Mouse (Mus musculus): Measurements from ENCODE around the gene Dpysl5. TPM values are rescaled to one million over a fixed set of nuclear protein-coding genes. Genes with fewer than 3 reads are reported as not detected.

The Dpysl5 gene
- polyA plus RNA-seq, 1 experiment from 2014 or later, result 240 TPM

DNA sequence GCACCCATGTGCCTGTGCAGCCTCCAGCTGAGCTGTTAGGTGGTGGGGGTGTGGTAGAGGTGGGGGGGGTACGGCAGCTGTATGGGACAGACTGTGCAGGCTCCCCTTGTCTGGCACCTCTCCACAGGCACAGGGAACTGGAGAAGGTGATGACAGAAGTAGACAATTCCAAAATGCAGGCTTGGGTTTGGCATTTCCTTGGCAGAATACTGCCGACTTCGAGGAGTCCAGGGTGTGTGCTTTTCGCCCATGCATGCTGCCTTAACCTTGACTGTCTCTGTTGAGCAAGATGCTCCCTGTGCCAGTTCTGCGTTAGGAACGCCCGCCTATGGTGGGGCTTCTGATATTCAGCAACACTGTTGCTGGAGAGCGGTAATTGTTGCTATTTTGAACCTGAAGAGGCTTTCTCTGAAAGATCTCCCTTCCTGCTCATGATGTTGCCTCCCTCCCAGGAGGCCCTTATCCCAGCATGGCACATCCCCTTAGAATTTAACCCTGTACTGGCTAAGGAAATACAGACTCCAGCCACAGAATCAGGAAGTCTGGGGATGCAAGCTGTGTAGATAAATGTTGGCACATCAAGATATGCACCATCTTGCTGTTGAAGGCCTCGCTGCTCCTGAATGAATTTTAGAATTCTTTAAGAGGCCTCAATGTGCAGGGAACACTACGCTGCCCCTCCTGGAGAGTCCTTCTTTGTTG lies 26.9 kb downstream of the Dpysl5 start:
- WGBS, result 41% methylated on average over 10 of the region's 10 CpGs
- H3K9ac ChIP-seq (replicated peaks; ENCODE audit: low read length), result peak overlapping the region; percentile 20; the same call in 1 of the 2 replicates
- H3K4me2 ChIP-seq (ENCODE audit: low read length), result peak overlapping the region; percentile 17; the same call in 1 of the 2 replicates
- no peak overlapping the region for H3K4me3 ChIP-seq (replicated peaks; ENCODE audit: low read depth, low read length)
- ATAC-seq (ENCODE audit: low FRiP score, low TSS enrichment) (no peak), DNase-seq (peak; percentile 26)
- H3K4me1 ChIP-seq (ENCODE audit: control insufficient read depth, insufficient read depth, low read length), result peaks cover 27% of the 10 kb centered on the region
- H3K36me3 ChIP-seq (ENCODE audit: control insufficient read depth, insufficient read depth, low read length), result peaks cover 23% of the 10 kb centered on the region
- H3K9me3 ChIP-seq (ENCODE audit: control insufficient read depth, low read length), result no peaks in the 10 kb centered on the region
- H3K27me3 ChIP-seq (ENCODE audit: control insufficient read depth, insufficient read depth, low read length), result no peaks in the 10 kb centered on the region
- peak overlapping the region; percentile 56 for H3K27ac ChIP-seq (replicated peaks; ENCODE audit: low read depth, low read length)

GRCm38 (mm10) chr5:30739595-30739994 lies 28.2 kb downstream of the Dpysl5 start:
- Histone ChIP-seq H3K9me3 (ENCODE audit: control insufficient read depth, low read length) (no peaks in the 10 kb centered on the region), H3K27ac (replicated peaks; ENCODE audit: low read depth, low read length) (no peak overlapping the region), H3K9ac (replicated peaks; ENCODE audit: low read length) (no peak overlapping the region), H3K4me1 (ENCODE audit: control insufficient read depth, insufficient read depth, low read length) (peaks cover 27% of the 10 kb centered on the region), H3K4me3 (replicated peaks; ENCODE audit: low read depth, low read length) (no peak overlapping the region), H3K36me3 (ENCODE audit: control insufficient read depth, insufficient read depth, low read length) (peaks cover 34% of the 10 kb centered on the region), H3K27me3 (ENCODE audit: control insufficient read depth, insufficient read depth, low read length) (no peaks in the 10 kb centered on the region), H3K4me2 (ENCODE audit: low read length) (no peak overlapping the region)
- ATAC-seq (ENCODE audit: low FRiP score, low TSS enrichment) (no peak), DNase-seq (no peak)
- WGBS, result 63% methylated on average over 8 of the region's 8 CpGs

DNA sequence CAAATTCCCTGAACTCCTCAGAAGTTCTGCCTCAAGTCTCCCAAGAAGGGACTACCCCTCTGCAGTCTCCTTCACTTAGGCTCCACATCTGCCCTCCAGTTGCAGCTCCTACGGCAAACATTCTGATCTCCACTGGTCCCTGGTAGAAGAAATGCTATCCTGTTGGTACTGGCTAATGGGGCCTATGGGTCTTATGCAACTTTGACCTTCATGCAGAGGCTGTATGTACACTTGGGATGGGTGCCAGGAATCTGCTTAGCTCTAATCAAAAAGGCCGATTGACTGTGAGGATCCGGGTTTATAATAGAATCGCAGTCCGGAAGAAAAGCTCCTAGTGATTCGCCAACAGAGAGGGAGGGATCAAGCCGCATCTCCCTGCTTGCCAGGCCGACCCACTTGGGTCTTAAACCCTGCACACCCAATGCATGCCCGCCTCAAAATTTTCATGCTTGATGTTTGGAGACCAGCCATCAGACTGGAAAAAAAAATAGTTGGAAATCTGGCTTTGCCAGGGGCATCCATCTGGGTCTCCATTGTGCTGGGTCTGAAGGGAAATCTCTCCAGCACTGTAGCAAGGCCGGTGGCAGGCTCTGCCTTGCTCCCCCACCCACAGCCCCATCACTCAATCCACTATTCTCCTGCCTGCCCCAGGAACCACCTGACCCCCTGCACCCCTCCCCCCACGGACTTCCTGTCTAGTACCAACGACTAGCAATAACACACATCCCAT lies 38.4 kb downstream of the Dpysl5 start:
- no peak overlapping the region for H3K4me2 ChIP-seq (ENCODE audit: low read length)
- no peaks in the 10 kb centered on the region for H3K9me3 ChIP-seq (ENCODE audit: control insufficient read depth, low read length)
- DNase-seq (peak; percentile 60), ATAC-seq (ENCODE audit: low FRiP score, low TSS enrichment) (peak; percentile 64)
- H3K4me3 ChIP-seq (replicated peaks; ENCODE audit: low read depth, low read length), result no peak overlapping the region
- WGBS, result 56% methylated on average over 12 of the region's 12 CpGs
- no peaks in the 10 kb centered on the region for H3K27me3 ChIP-seq (ENCODE audit: control insufficient read depth, insufficient read depth, low read length)
- peaks cover 8% of the 10 kb centered on the region for H3K4me1 ChIP-seq (ENCODE audit: control insufficient read depth, insufficient read depth, low read length)
- peaks cover 92% of the 10 kb centered on the region for H3K36me3 ChIP-seq (ENCODE audit: control insufficient read depth, insufficient read depth, low read length)
- no peak overlapping the region for H3K9ac ChIP-seq (replicated peaks; ENCODE audit: low read length)
- H3K27ac ChIP-seq (replicated peaks; ENCODE audit: low read depth, low read length), result peak overlapping the region; percentile 41

DNA sequence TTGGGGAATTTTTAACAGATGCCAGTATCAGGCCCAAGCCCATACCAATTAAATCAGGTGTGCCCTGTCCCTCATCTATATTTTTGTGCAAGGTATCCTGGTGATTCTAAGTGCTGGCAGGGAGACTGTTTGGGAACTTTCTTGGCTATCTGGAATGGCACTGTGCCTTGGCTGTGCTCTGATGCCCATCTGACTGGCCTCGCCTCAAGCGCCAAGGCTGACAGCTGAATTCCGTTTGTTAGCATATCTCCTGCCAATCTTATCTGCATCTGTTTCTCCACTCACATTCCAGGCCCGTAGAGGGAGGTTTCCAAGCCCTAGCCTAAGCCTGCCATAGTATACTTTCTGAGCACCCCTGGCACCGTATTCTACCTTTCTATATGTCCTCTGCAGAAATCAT lies 39.7 kb downstream of the Dpysl5 start:
- Histone ChIP-seq H3K36me3 (ENCODE audit: control insufficient read depth, insufficient read depth, low read length) (peaks cover 88% of the 10 kb centered on the region), H3K27ac (replicated peaks; ENCODE audit: low read depth, low read length) (no peak overlapping the region)

DNA sequence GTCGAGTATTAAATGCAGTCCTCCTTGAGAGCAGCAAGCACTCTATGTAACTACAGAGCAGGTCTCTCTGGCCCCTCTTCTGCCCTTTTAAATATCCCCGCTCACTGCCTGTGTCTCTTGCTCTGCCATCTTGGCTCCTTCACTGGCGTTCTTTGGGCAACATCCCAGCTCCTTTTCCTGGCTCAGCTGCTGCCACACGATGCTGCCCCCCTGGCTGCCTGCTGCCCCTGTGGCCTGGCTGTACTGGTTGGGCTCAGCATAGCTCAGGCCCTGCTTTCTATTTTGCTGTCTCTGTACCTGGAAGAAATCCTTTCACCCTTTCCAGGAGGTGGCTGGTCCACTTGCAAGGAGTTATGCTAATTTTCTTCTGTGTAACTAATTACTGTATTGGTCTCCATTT lies 41.8 kb downstream of the Dpysl5 start:
- Histone ChIP-seq H3K9me3 (ENCODE audit: control insufficient read depth, low read length) (no peaks in the 10 kb centered on the region), H3K4me2 (ENCODE audit: low read length) (no peak overlapping the region), H3K27ac (replicated peaks; ENCODE audit: low read depth, low read length) (no peak overlapping the region), H3K36me3 (ENCODE audit: control insufficient read depth, insufficient read depth, low read length) (peaks cover 83% of the 10 kb centered on the region), H3K27me3 (ENCODE audit: control insufficient read depth, insufficient read depth, low read length) (no peaks in the 10 kb centered on the region), H3K4me3 (replicated peaks; ENCODE audit: low read depth, low read length) (no peak overlapping the region), H3K4me1 (ENCODE audit: control insufficient read depth, insufficient read depth, low read length) (peaks cover 8% of the 10 kb centered on the region), H3K9ac (replicated peaks; ENCODE audit: low read length) (no peak overlapping the region)
- WGBS, result 90% methylated on average over 4 of the region's 4 CpGs
- DNase-seq, result no peak
- ATAC-seq (ENCODE audit: low FRiP score, low TSS enrichment), result no peak

More for the DNA sequence above, 39.7 kb downstream of the Dpysl5 start:
- no peak overlapping the region for H3K9ac ChIP-seq (replicated peaks; ENCODE audit: low read length)
- H3K4me1 ChIP-seq (ENCODE audit: control insufficient read depth, insufficient read depth, low read length), result peaks cover 8% of the 10 kb centered on the region
- no peaks in the 10 kb centered on the region for H3K27me3 ChIP-seq (ENCODE audit: control insufficient read depth, insufficient read depth, low read length)
- DNase-seq (no peak), ATAC-seq (ENCODE audit: low FRiP score, low TSS enrichment) (no peak)
- H3K9me3 ChIP-seq (ENCODE audit: control insufficient read depth, low read length), result no peaks in the 10 kb centered on the region
- no peak overlapping the region for H3K4me2 ChIP-seq (ENCODE audit: low read length)
- WGBS, result 83% methylated on average over 5 of the region's 5 CpGs
- H3K4me3 ChIP-seq (replicated peaks; ENCODE audit: low read depth, low read length), result no peak overlapping the region

DNA sequence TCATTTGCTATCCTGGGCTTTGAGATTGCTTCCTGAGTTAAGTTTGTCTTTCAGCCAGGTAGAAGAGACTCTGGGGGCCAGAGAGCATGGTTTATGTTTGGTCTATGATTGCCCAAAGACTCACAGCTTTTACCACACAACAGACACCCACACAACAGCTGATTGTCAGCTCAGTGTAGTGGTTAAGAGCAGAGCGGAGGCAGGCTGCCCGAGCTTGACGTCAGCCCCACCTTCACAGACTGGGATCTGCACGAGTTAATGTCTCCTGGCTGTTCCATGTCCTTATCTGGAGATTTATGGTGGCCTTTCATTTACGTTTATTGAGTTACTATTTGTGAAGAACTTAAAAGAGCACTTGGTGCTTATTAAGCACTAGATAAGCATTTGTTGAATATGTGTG lies 43.9 kb downstream of the Dpysl5 start:
- no peak for DNase-seq
- Histone ChIP-seq H3K27me3 (ENCODE audit: control insufficient read depth, insufficient read depth, low read length) (no peaks in the 10 kb centered on the region), H3K9ac (replicated peaks; ENCODE audit: low read length) (no peak overlapping the region), H3K27ac (replicated peaks; ENCODE audit: low read depth, low read length) (no peak overlapping the region), H3K4me3 (replicated peaks; ENCODE audit: low read depth, low read length) (no peak overlapping the region), H3K4me2 (ENCODE audit: low read length) (no peak overlapping the region), H3K36me3 (ENCODE audit: control insufficient read depth, insufficient read depth, low read length) (peaks cover 64% of the 10 kb centered on the region), H3K9me3 (ENCODE audit: control insufficient read depth, low read length) (no peaks in the 10 kb centered on the region), H3K4me1 (ENCODE audit: control insufficient read depth, insufficient read depth, low read length) (no peaks in the 10 kb centered on the region)
- ATAC-seq (ENCODE audit: low FRiP score, low TSS enrichment), result no peak
- 93% methylated on average over 5 of the region's 5 CpGs for WGBS

GRCm38 (mm10) chr5:30762815-30763510 lies 51.6 kb downstream of the Dpysl5 start:
- Histone ChIP-seq H3K4me1 (ENCODE audit: control insufficient read depth, insufficient read depth, low read length) (peaks cover 52% of the 10 kb centered on the region), H3K4me3 (replicated peaks; ENCODE audit: low read depth, low read length) (no peak overlapping the region)

GRCm38 (mm10) chr5:30763511-30763830 lies 52.1 kb downstream of the Dpysl5 start:
- no peak overlapping the region for H3K4me3 ChIP-seq (replicated peaks; ENCODE audit: low read depth, low read length)
- no peaks in the 10 kb centered on the region for H3K27me3 ChIP-seq (ENCODE audit: control insufficient read depth, insufficient read depth, low read length)
- 7% methylated on average over 5 of the region's 5 CpGs for WGBS
- no peaks in the 10 kb centered on the region for H3K9me3 ChIP-seq (ENCODE audit: control insufficient read depth, low read length)
- peak; percentile 62; the same call in 1 of the 2 replicates for ATAC-seq (ENCODE audit: low FRiP score, low TSS enrichment)
- no peak for DNase-seq
- peak overlapping the region; percentile 90 for H3K27ac ChIP-seq (replicated peaks; ENCODE audit: low read depth, low read length)
- peaks cover 19% of the 10 kb centered on the region for H3K36me3 ChIP-seq (ENCODE audit: control insufficient read depth, insufficient read depth, low read length)
- H3K9ac ChIP-seq (replicated peaks; ENCODE audit: low read length), result peak overlapping the region; percentile 30; the same call in 1 of the 2 replicates
- peak overlapping the region; percentile 27 for H3K4me2 ChIP-seq (ENCODE audit: low read length)
- H3K4me1 ChIP-seq (ENCODE audit: control insufficient read depth, insufficient read depth, low read length), result peaks cover 57% of the 10 kb centered on the region

More at GRCm38 (mm10) chr5:30762815-30763510, 51.6 kb downstream of the Dpysl5 start:
- H3K27me3 ChIP-seq (ENCODE audit: control insufficient read depth, insufficient read depth, low read length), result no peaks in the 10 kb centered on the region
- 11% methylated on average over 14 of the region's 14 CpGs for WGBS
- peak overlapping the region; percentile 27 for H3K4me2 ChIP-seq (ENCODE audit: low read length)
- peaks cover 17% of the 10 kb centered on the region for H3K36me3 ChIP-seq (ENCODE audit: control insufficient read depth, insufficient read depth, low read length)
- no peaks in the 10 kb centered on the region for H3K9me3 ChIP-seq (ENCODE audit: control insufficient read depth, low read length)
- DNase-seq, result peak; percentile 93
- ATAC-seq (ENCODE audit: low FRiP score, low TSS enrichment), result peak; percentile 90
- peak overlapping the region; percentile 90 for H3K27ac ChIP-seq (replicated peaks; ENCODE audit: low read depth, low read length)
- peak overlapping the region; percentile 30 for H3K9ac ChIP-seq (replicated peaks; ENCODE audit: low read length)
